In genomic region chr5:34397866-34398265, GRCm38 (mm10) we compare ENCODE assay signal across 18 mouse cellular contexts. TPM values are rescaled to one million over a fixed set of nuclear protein-coding genes. Genes with fewer than 3 reads are reported as not detected.
DNase-seq lines count a peak whose midpoint lies in the region; ATAC-seq and TF ChIP-seq lines count a peak whose summit lies in the region.
"Had no signal": no experiment of that assay in that cellular context is flagged by ENCODE, and none has a peak within 500 bp of the region (broad histone marks: within the 10 kb centered on the region; RNA-seq: fewer than 3 reads in every experiment).

No protein-coding gene starts in this region.

- H3K79me2 ChIP-seq in CH12.LX (replicated peaks; ENCODE audit: control insufficient read depth, extremely low read depth, insufficient read depth, poor library complexity, severe bottlenecking), result peaks cover 6% of the 10 kb centered on the region; the same call in 1 of the 2 replicates

- peaks cover 0 to 2% of the 10 kb centered on the region in 2 experiments; a peak in 1 of 4 replicates for H3K4me1 ChIP-seq in CH12.LX (ENCODE audit: control insufficient read depth in 1 of 2, insufficient read depth in 2 of 2)
- H3K4me1 ChIP-seq: embryonic facial prominence, embryonic 15.5 days; stomach, embryonic 15.5 days had no signal

- no peaks in the 10 kb centered on the region for H3K9me3 ChIP-seq in CH12.LX (replicated peaks; ENCODE audit: low read length)
- H3K9me3 ChIP-seq: embryonic facial prominence, embryonic 15.5 days; forebrain, embryonic 13.5 days; stomach, embryonic 15.5 days had no signal

- no peak for TF ChIP-seq EP300 in CH12.LX (IDR thresholded peaks at IDR 0.05; ENCODE audit: low read length)

- H3K27ac ChIP-seq in gastrocnemius, adult 2 months, result peak overlapping the region; percentile 53; the same call in 1 of the 2 replicates
- no peak overlapping the region for H3K27ac ChIP-seq in layer of hippocampus, adult 2 months
- H3K27ac ChIP-seq in CH12.LX (ENCODE audit: insufficient read depth, low read depth), result no peak overlapping the region
- H3K27ac ChIP-seq: embryonic facial prominence, embryonic 15.5 days; forebrain, embryonic 13.5 days; stomach, embryonic 15.5 days had no signal

- TF ChIP-seq CTCF in gastrocnemius, adult 2 months (IDR thresholded peaks at IDR 0.05), result peak; percentile 51
- peak; percentile 68 for TF ChIP-seq CTCF in layer of hippocampus, adult 2 months (conservative IDR thresholded peaks at IDR 0.05)
- TF ChIP-seq CTCF in CH12.LX (conservative IDR thresholded peaks at IDR 0.05 in 1 of 2, IDR thresholded peaks at IDR 0.05 in 1 of 2; ENCODE audit: low read depth in 2 of 2, low read length in 2 of 2), result peak in 1 of 2 experiments; percentile 46; a peak in 2 of 4 replicates
- peak; percentile 39 for TF ChIP-seq CTCF in Patski (IDR thresholded peaks at IDR 0.05)

- CTCF ChIA-PET in Patski (lab: Charles Lee), result interaction anchor here (1.1 to 2.0 kb wide), 6 partner anchors 10 to 24 kb away, joined by 3 to 7 read pairs (median 4); no protein-coding TSS in a partner anchor

- H3K4me2 ChIP-seq in CH12.LX (ENCODE audit: insufficient read depth, low read depth, poor library complexity, severe bottlenecking), result no peak overlapping the region
- H3K4me2 ChIP-seq: embryonic facial prominence, embryonic 15.5 days; forebrain, embryonic 13.5 days; stomach, embryonic 15.5 days had no signal

- H3K27me3 ChIP-seq in CH12.LX (replicated peaks), result no peaks in the 10 kb centered on the region
- H3K27me3 ChIP-seq in Patski, result no peaks in the 10 kb centered on the region
- H3K27me3 ChIP-seq: embryonic facial prominence, embryonic 15.5 days; forebrain, embryonic 13.5 days; stomach, embryonic 15.5 days had no signal

- no peak overlapping the region for H3K4me3 ChIP-seq in gastrocnemius, adult 2 months
- H3K4me3 ChIP-seq in layer of hippocampus, adult 2 months, result no peak overlapping the region
- H3K4me3 ChIP-seq in CH12.LX (replicated peaks in 1 of 3; ENCODE audit: low read depth in 2 of 3, low read length in 2 of 3, poor library complexity in 1 of 3), result no peak overlapping the region
- H3K4me3 ChIP-seq: embryonic facial prominence, embryonic 15.5 days; forebrain, embryonic 13.5 days; stomach, embryonic 15.5 days had no signal

- ATAC-seq in Patski, result no peak
- ATAC-seq: CD4-positive, CD25-positive, alpha-beta regulatory T cell, adult 4 months; forebrain, embryonic 13.5 days had no signal

- in situ Hi-C loops in CH12.LX (cut with MboI; ENCODE audit: low pct_ligation_motif_present, low pct_unique_long_range_greater_than_20kb, low sequenced_read_pairs), result no loop called here
- in situ Hi-C loops in Patski (cut with MboI; ENCODE audit: low pct_unique_long_range_greater_than_20kb), result no loop called here

- POLR2A ChIA-PET in Patski (lab: Charles Lee), result no interaction called here

- dilution Hi-C loops in CH12.LX (cut with MboI; ENCODE audit: extremely low pct_ligation_motif_present, extremely low pct_unique_long_range_greater_than_20kb, low sequenced_read_pairs), result no loop called here

- TF ChIP-seq POLR2A in CH12.LX (IDR thresholded peaks at IDR 0.05; ENCODE audit: low read depth, low read length), result no peak

- intact Hi-C loops in gastrocnemius, adult 2 months (cut with DNase I), result no loop called here

- peak; percentile 26 for TF ChIP-seq RAD21 in CH12.LX (IDR thresholded peaks at IDR 0.05; ENCODE audit: low read depth, low read length)

- no peak for DNase-seq in gastrocnemius, adult 2 months
- no peak for DNase-seq in gastrocnemius, adult 8-10 months (ENCODE audit: low spot score in 2 of 2)
- no peak for DNase-seq in layer of hippocampus, adult 2 months (ENCODE audit: low spot score in 2 of 2)
- no peak for DNase-seq in layer of hippocampus, adult 8-10 months (ENCODE audit: low spot score in 2 of 2)
- no peak for DNase-seq in CH12.LX (ENCODE audit: extremely low read depth)
- no peak for DNase-seq in Patski (ENCODE audit: low read depth, low spot score)
- no peak for DNase-seq in urinary bladder, adult 18-20 months (ENCODE audit: low spot score in 2 of 2)
- DNase-seq: adrenal gland, adult 8-10 months; gastrocnemius, postnatal 10 days; heart, postnatal 4 days; kidney, adult 9 months; layer of hippocampus, postnatal 36 days; left cerebral cortex, postnatal 4 days; lung, adult 2 months had no signal

- H3K36me3 ChIP-seq in CH12.LX (replicated peaks in 1 of 2; ENCODE audit: control insufficient read depth in 1 of 2, insufficient read depth in 1 of 2, low read length in 1 of 2), result peaks cover 0 to 5% of the 10 kb centered on the region in 2 experiments
- H3K36me3 ChIP-seq: embryonic facial prominence, embryonic 15.5 days; stomach, embryonic 15.5 days had no signal

- H3K9ac ChIP-seq in CH12.LX (ENCODE audit: insufficient read depth, low read depth), result no peak overlapping the region
- H3K9ac ChIP-seq: embryonic facial prominence, embryonic 15.5 days; forebrain, embryonic 13.5 days; stomach, embryonic 15.5 days had no signal

TF ChIP-seq in CH12.LX, 34 proteins besides CTCF, POLR2A, EP300 and RAD21:
- no peak for TF ChIP-seq CHD2 (IDR thresholded peaks at IDR 0.05; ENCODE audit: low read length)
- no peak for TF ChIP-seq SIN3A (IDR thresholded peaks at IDR 0.05; ENCODE audit: low read length)
- no peak for TF ChIP-seq MAZ (IDR thresholded peaks at IDR 0.05; ENCODE audit: low read depth, low read length)
- TF ChIP-seq ZMIZ1 (IDR thresholded peaks at IDR 0.05; ENCODE audit: low read depth, low read length), result no peak
- TF ChIP-seq BHLHE40 (IDR thresholded peaks at IDR 0.05; ENCODE audit: low read depth, low read length), result no peak
- TF ChIP-seq POLR2AphosphoS2 (IDR thresholded peaks at IDR 0.05; ENCODE audit: low read depth, low read length), result no peak
- no peak for TF ChIP-seq GABPA (IDR thresholded peaks at IDR 0.05; ENCODE audit: insufficient replicate concordance, low read depth, low read length)
- TF ChIP-seq MAX (IDR thresholded peaks at IDR 0.05; ENCODE audit: low read length), result no peak
- TF ChIP-seq HCFC1 (IDR thresholded peaks at IDR 0.05; ENCODE audit: low read depth, low read length), result no peak
- no peak for TF ChIP-seq JUN (IDR thresholded peaks at IDR 0.05; ENCODE audit: insufficient read depth, low read depth, low read length)
- TF ChIP-seq SMC3 (IDR thresholded peaks at IDR 0.05; ENCODE audit: low read depth, low read length), result no peak
TF ChIP-seq in CH12.LX: peak in this region for 0.

RNA-seq across cellular contexts. Expression of gene Fam193a, which starts 28.1 kb away (rescaled TPM):
- 10 to 100 TPM; 16.5 to 17.7 TPM for total RNA-seq in gastrocnemius, adult 2 months (2021)
- total RNA-seq in gastrocnemius, adult 8-10 months (2022), result 10 to 100 TPM; 11.0 to 14.2 (median 11.5) TPM
- total RNA-seq in layer of hippocampus, adult 2 months (2021), result 10 to 100 TPM; 42.6 to 46.4 TPM
- total RNA-seq in layer of hippocampus, adult 8-10 months (2022), result 10 to 100 TPM; 41.6 to 48.2 (median 45.0) TPM
- total RNA-seq in CH12.LX (2012; rRNA removed) (7.2 and 8.5 TPM in 2 replicates), CH12.LX (2014; rRNA removed) (3.6 and 3.8 TPM in 2 replicates)
- polyA plus RNA-seq in CH12.LX (2012; ENCODE audit: insufficient read length, low read depth) (18.3 and 19.0 TPM in 2 replicates), Patski (2021) (35.7 TPM)
